Mouse (Mus musculus) activated CD4-positive, CD25-positive, alpha-beta regulatory T cell, adult 4 months (primary cell): Measurements from ENCODE around the gene Pde1c. TPM values are rescaled to one million over a fixed set of nuclear protein-coding genes. Genes with fewer than 3 reads are reported as not detected.

Experiments used
- ATAC-seq: one replicate; pipeline ENCODE4 v1.8.0; 2017
- polyA plus RNA-seq, 2 experiments: library from polyadenylated mRNA; unstranded; fragments of 100-300 nt; shearing (Covaris generic); gene quantifications; one replicate each; pipeline ENCODE4 v1.2.1; 2017

Gene Pde1c
- polyA plus RNA-seq, 2 experiments from 2014 or later = 0.14 to 0.44 TPM

DNA sequence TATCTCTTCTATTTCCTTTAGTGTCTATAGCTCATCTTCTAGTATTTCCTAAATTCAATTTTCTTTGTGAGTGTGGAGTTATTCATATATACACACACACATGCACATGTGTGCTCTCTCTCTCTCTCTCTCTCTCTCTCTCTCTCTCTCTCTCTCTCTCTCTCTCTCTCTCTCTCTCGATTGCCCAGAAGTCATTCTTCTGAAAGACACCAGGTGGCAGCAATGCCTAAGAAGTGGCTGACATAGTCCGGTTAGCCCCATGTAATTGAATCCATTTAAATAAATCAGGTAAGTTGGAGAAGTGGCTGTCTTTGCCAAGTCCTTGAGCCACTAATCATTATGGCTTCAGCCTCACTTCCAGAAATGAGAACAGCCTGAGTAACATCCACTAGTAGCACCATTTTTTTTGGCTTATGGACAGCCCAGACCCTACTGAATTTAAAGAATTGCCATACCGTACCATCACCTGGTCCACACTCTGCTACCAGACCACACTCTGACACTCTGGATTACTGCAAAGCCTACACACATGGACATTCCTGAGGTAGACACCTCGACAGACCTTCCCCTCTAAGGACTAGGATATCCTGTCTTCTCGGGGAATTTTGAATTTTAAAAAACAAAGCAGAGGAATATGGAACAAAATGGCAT lies 502.1 kb downstream of the Pde1c start:
- no peak for ATAC-seq

- ATAC-seq = no peak
Measured at GRCm38 (mm10) chr6:56063736-56064135, 505.2 kb downstream of the Pde1c start.

- no peak for ATAC-seq
Measured at GRCm38 (mm10) chr6:56049104-56049503, 519.8 kb downstream of the Pde1c start.

GRCm38 (mm10) chr6:56048580-56048979 lies 520.3 kb downstream of the Pde1c start:
- no peak for ATAC-seq

GRCm38 (mm10) chr6:56044716-56045115 lies 524.2 kb downstream of the Pde1c start:
- ATAC-seq = no peak

GRCm38 (mm10) chr6:56044270-56044669 lies 524.6 kb downstream of the Pde1c start:
- no peak for ATAC-seq

GRCm38 (mm10) chr6:56039476-56040055 lies 529.3 kb downstream of the Pde1c start:
- ATAC-seq = no peak

DNA sequence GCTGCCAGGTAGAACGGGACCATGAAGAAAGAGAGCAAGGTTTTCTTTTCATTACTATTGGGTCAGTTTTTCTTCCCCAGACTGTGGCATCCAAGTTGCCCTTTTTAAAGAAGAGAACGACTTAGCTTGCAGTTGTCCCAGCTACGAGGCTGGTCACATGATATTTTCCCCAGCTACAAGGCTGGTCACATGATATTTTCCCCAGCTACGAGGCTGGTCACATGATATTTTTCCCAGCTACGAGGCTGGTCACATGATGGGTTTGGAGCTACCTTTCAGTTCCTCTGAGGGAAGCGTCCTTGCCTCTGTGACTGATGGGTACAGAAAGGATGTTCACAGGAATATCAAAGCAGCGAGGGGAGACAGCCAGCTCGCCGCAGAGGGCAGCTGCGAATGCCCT lies 533.8 kb downstream of the Pde1c start:
- no peak for ATAC-seq

DNA sequence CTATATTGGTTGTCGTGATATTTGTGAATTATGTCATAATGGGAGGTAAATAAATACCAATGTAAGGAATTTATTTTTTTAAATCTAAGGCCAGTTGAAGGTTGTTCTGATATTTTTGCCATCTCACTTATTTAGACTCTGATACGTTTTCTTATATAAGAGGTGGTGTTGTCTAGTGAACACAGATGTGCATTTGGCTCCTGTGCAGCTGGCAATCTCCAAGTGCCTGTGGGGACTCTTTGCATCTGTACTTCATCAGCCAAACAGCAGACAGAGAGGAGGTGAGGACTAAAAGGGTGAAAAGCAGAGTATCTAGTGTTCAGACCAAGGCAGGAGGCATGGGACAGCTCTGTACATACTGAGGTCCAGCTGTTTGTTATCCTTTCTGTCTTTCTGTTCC lies 536.7 kb downstream of the Pde1c start:
- no peak for ATAC-seq

- no peak for ATAC-seq
Measured at GRCm38 (mm10) chr6:56029986-56030385, 538.9 kb downstream of the Pde1c start.

DNA sequence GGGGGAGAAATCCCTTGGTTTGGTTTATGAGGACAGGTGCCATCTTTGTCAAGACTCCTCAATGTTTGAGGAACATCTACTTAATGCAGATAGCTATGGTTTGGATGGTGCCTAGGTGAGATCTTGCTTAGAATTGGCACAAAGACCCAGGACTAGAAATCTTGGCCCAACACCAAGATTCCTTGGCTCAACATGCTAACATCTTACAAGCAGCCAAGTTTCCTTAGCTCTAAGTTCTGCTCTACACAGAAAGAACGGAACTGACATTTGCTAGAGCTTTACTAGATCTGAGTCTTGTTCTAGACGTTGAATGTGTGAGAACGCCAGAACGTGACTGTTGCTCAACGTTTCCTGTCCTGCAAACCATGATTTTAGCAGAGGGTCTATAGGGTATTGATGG lies 540.9 kb downstream of the Pde1c start:
- no peak for ATAC-seq

DNA sequence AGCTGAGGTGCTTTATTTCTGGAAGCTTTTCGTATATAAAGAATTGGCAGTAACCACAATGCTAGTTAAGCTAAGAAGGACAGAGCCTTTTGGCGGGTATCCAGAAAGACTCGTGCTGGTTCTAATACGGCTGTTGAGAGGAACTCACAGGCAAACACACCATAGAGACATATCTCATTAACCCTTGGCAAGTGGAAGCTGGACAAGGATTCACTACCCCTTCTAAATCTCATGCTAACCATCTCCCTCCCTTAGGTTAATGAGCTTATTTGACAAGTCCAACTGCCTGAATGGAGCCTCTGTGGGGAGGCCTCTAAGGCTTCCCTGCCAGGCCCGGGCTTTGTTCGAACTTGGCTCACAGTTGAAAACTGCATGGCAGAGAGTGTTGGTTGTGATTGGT lies 541.6 kb downstream of the Pde1c start:
- no peak for ATAC-seq

GRCm38 (mm10) chr6:56025533-56025932 lies 543.4 kb downstream of the Pde1c start:
- no peak for ATAC-seq

Other genes with a start within 250 kb of the Pde1c start
- gene Lsm5, start 135.6 kb upstream of the Pde1c start, polyA plus RNA-seq = 100 to 1,000 TPM; 130 to 157 TPM
- 10 to 100 TPM; 10.8 to 15.2 TPM for gene Avl9, start 145.8 kb upstream of the Pde1c start, polyA plus RNA-seq
- gene Kbtbd2, start 228.7 kb upstream of the Pde1c start, polyA plus RNA-seq = 10 to 100 TPM; 17.0 to 20.3 TPM